ENCODE assay signal across 17 mouse cellular contexts in the genomic region with DNA sequence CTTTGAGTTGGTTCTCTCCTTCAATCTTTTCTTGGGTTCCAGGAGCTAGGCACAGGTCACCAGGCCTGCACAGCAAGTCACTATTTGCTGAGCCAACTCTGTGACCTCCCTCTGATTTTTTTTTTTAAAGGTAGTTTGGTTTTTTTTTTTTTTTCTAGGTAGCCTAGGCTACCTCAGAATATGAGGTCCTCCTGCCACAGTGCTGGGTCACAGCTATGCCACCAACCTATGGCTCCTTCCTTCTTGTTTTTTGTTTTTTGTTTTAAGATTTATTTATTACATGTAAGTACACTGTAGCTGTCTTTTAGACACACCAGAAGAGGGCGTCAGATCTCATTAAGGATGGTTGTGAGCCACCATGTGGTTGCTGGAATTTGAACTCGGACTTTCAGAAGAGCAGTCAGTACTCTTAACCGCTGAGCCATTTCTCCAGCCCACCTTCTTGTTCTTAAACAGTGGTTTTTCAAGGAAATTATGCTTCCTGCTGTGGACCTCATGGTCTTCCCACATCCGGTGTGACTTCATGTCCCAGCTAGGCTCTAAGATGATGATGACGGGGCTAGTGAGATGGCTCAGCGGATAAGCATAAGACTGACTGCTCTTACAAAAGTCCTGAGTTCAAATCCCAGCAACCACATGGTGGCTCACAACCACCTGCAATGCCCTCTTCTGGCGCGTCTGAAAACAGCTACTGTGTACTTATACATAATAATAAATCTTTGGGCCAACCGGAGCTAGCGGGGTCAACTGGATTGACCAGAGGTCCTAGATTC. TPM values are rescaled to one million over a fixed set of nuclear protein-coding genes. Genes with fewer than 3 reads are reported as not detected.
A peak's percentile ranks its signal among the peaks of the same experiment; 100 is the strongest.
DNase-seq lines count a peak whose midpoint lies in the region; ATAC-seq and TF ChIP-seq lines count a peak whose summit lies in the region.
"Had no signal": no experiment of that assay in that cellular context is flagged by ENCODE, and none has a peak within 500 bp of the region (broad histone marks: within the 10 kb centered on the region; RNA-seq: fewer than 3 reads in every experiment).

No protein-coding gene starts in this region.

- WGBS in kidney, postnatal 0 days: 88% methylated on average over 10 of the region's 10 CpGs
- WGBS in kidney, embryonic 16.5 days: 89% methylated on average over 10 of the region's 10 CpGs
- 41% methylated on average over 10 of the region's 10 CpGs for WGBS in thymus, adult 2 months
- WGBS in stomach, postnatal 0 days: 89% methylated on average over 10 of the region's 10 CpGs
- WGBS in hindbrain, embryonic 11.5 days: 96% methylated on average over 10 of the region's 10 CpGs

- DNase-seq in kidney, postnatal 0 days (ENCODE audit: low spot score): no peak
- DNase-seq in thymus, postnatal 4 days: peak; percentile 52
- DNase-seq in thymus, adult 2 months: no peak
- no peak for DNase-seq in stomach, postnatal 0 days (ENCODE audit: low spot score)
- no peak for DNase-seq in urinary bladder, postnatal 4 days (ENCODE audit: low spot score in 2 of 2)
- DNase-seq in hindbrain, embryonic 11.5 days (ENCODE audit: low spot score): no peak
- DNase-seq: adrenal gland, adult 8-10 months; B cell, adult 2 months; cerebellum, postnatal 14 days; lung, embryonic 14.5 days; right cerebral cortex, postnatal 4 days had no signal

- no peak overlapping the region for H3K27ac ChIP-seq in kidney, postnatal 0 days
- H3K27ac ChIP-seq in kidney, embryonic 16.5 days (ENCODE audit: low read length): no peak overlapping the region
- H3K27ac ChIP-seq in thymus, adult 2 months (ENCODE audit: control insufficient read depth, insufficient read depth, low read length): no peak overlapping the region
- no peak overlapping the region for H3K27ac ChIP-seq in stomach, postnatal 0 days (replicated peaks)
- H3K27ac ChIP-seq in hindbrain, embryonic 11.5 days (ENCODE audit: low read depth, low read length): no peak overlapping the region
- H3K27ac ChIP-seq: embryonic facial prominence, embryonic 12.5 days; hindbrain, embryonic 15.5 days; kidney, embryonic 15.5 days; midbrain, embryonic 12.5 days had no signal

- no peak for ATAC-seq in kidney, postnatal 0 days (replicated peaks; ENCODE audit: low FRiP score, low read depth)
- ATAC-seq in kidney, embryonic 16.5 days (ENCODE audit: low FRiP score, low TSS enrichment): no peak
- peak; percentile 83 for ATAC-seq in common myeloid progenitor, adult 5-6 weeks (replicated peaks; ENCODE audit: low read depth, poor library complexity, severe bottlenecking)
- ATAC-seq in stomach, postnatal 0 days (ENCODE audit: low FRiP score, low TSS enrichment): no peak
- ATAC-seq in hindbrain, embryonic 11.5 days (ENCODE audit: low FRiP score): no peak

- H3K9ac ChIP-seq in kidney, postnatal 0 days (ENCODE audit: low read depth, low read length): no peak overlapping the region
- H3K9ac ChIP-seq in kidney, embryonic 16.5 days (replicated peaks; ENCODE audit: low read length): no peak overlapping the region
- no peak overlapping the region for H3K9ac ChIP-seq in stomach, postnatal 0 days (ENCODE audit: low read length)
- H3K9ac ChIP-seq in hindbrain, embryonic 11.5 days (ENCODE audit: low read depth, low read length): no peak overlapping the region
- H3K9ac ChIP-seq: embryonic facial prominence, embryonic 12.5 days; hindbrain, embryonic 15.5 days; kidney, embryonic 15.5 days; lung, embryonic 14.5 days; midbrain, embryonic 12.5 days had no signal

- no peak overlapping the region for H3K4me2 ChIP-seq in kidney, postnatal 0 days (ENCODE audit: low read length)
- H3K4me2 ChIP-seq in kidney, embryonic 16.5 days (replicated peaks; ENCODE audit: low read depth, low read length): no peak overlapping the region
- no peak overlapping the region for H3K4me2 ChIP-seq in stomach, postnatal 0 days (replicated peaks; ENCODE audit: low read depth)
- H3K4me2 ChIP-seq in hindbrain, embryonic 11.5 days (replicated peaks; ENCODE audit: low read depth, low read length): no peak overlapping the region
- H3K4me2 ChIP-seq: embryonic facial prominence, embryonic 12.5 days; hindbrain, embryonic 15.5 days; kidney, embryonic 15.5 days; lung, embryonic 14.5 days; midbrain, embryonic 12.5 days had no signal

- H3K27me3 ChIP-seq in kidney, postnatal 0 days (ENCODE audit: insufficient read depth, low read length): no peaks in the 10 kb centered on the region
- H3K27me3 ChIP-seq in kidney, embryonic 16.5 days (ENCODE audit: insufficient read depth, low read length): no peaks in the 10 kb centered on the region
- no peaks in the 10 kb centered on the region for H3K27me3 ChIP-seq in thymus, adult 2 months (ENCODE audit: control insufficient read depth, insufficient read depth, low read length)
- no peaks in the 10 kb centered on the region for H3K27me3 ChIP-seq in stomach, postnatal 0 days (ENCODE audit: control insufficient read depth, insufficient read depth, low read length)
- H3K27me3 ChIP-seq in hindbrain, embryonic 11.5 days (ENCODE audit: control insufficient read depth, insufficient read depth, low read length): no peaks in the 10 kb centered on the region
- H3K27me3 ChIP-seq: embryonic facial prominence, embryonic 12.5 days; hindbrain, embryonic 15.5 days; kidney, embryonic 15.5 days; midbrain, embryonic 12.5 days had no signal

- peaks cover 18% of the 10 kb centered on the region; the same call in 1 of the 2 replicates for H3K4me1 ChIP-seq in kidney, postnatal 0 days (replicated peaks; ENCODE audit: insufficient read depth, low read length)
- H3K4me1 ChIP-seq in kidney, embryonic 16.5 days (ENCODE audit: insufficient read depth, low read length): peaks cover 30% of the 10 kb centered on the region
- H3K4me1 ChIP-seq in thymus, adult 2 months (replicated peaks; ENCODE audit: control insufficient read depth, insufficient read depth, low read length): peaks cover 29% of the 10 kb centered on the region
- peaks cover 8% of the 10 kb centered on the region for H3K4me1 ChIP-seq in stomach, postnatal 0 days (replicated peaks; ENCODE audit: control insufficient read depth, insufficient read depth)
- no peaks in the 10 kb centered on the region for H3K4me1 ChIP-seq in hindbrain, embryonic 11.5 days (replicated peaks; ENCODE audit: control insufficient read depth, insufficient read depth, low read length)
- H3K4me1 ChIP-seq: embryonic facial prominence, embryonic 12.5 days had no signal

- no peak for TF ChIP-seq EP300 in stomach, postnatal 0 days (optimal IDR thresholded peaks at IDR 0.05)

- no peak for TF ChIP-seq POLR2A in thymus, adult 2 months (IDR thresholded peaks at IDR 0.05; ENCODE audit: control insufficient read depth, extremely low read depth, insufficient read depth, low read length, poor library complexity)

- no peaks in the 10 kb centered on the region for H3K36me3 ChIP-seq in kidney, postnatal 0 days (ENCODE audit: insufficient read depth, low read length)
- H3K36me3 ChIP-seq in kidney, embryonic 16.5 days (ENCODE audit: insufficient read depth, low read length): no peaks in the 10 kb centered on the region
- H3K36me3 ChIP-seq in thymus, adult 2 months (ENCODE audit: control insufficient read depth, insufficient read depth, low read length): no peaks in the 10 kb centered on the region
- no peaks in the 10 kb centered on the region; the same call in 1 of the 2 replicates for H3K36me3 ChIP-seq in stomach, postnatal 0 days (ENCODE audit: control insufficient read depth, insufficient read depth, low read length)
- H3K36me3 ChIP-seq in hindbrain, embryonic 11.5 days (ENCODE audit: control insufficient read depth, insufficient read depth, low read length): no peaks in the 10 kb centered on the region
- H3K36me3 ChIP-seq: hindbrain, embryonic 15.5 days; midbrain, embryonic 12.5 days had no signal

- H3K9me3 ChIP-seq in kidney, postnatal 0 days (replicated peaks; ENCODE audit: low read length): no peaks in the 10 kb centered on the region
- H3K9me3 ChIP-seq in kidney, embryonic 16.5 days (ENCODE audit: low read length): no peaks in the 10 kb centered on the region
- no peaks in the 10 kb centered on the region for H3K9me3 ChIP-seq in stomach, postnatal 0 days (ENCODE audit: control insufficient read depth, low read length)
- no peaks in the 10 kb centered on the region for H3K9me3 ChIP-seq in hindbrain, embryonic 11.5 days (ENCODE audit: control insufficient read depth, low read length)
- H3K9me3 ChIP-seq: embryonic facial prominence, embryonic 12.5 days; hindbrain, embryonic 15.5 days; kidney, embryonic 15.5 days; midbrain, embryonic 12.5 days had no signal

- TF ChIP-seq CTCF in kidney, postnatal 0 days (IDR thresholded peaks at IDR 0.05; ENCODE audit: low read depth): 0 out of 2 replicates have a peak, but pooled peaks have one; percentile 29
- no peak for TF ChIP-seq CTCF in thymus, adult 2 months (IDR thresholded peaks at IDR 0.05; ENCODE audit: borderline replicate concordance, control insufficient read depth, extremely low read depth, insufficient read depth, low read length, poor library complexity)
- TF ChIP-seq CTCF in stomach, postnatal 0 days (IDR thresholded peaks at IDR 0.05; ENCODE audit: low read depth): peak; percentile 29; the same call in 1 of the 2 replicates

- no peak overlapping the region for H3K4me3 ChIP-seq in kidney, postnatal 0 days (replicated peaks; ENCODE audit: low read depth, low read length)
- no peak overlapping the region for H3K4me3 ChIP-seq in kidney, embryonic 16.5 days (ENCODE audit: low read length)
- no peak overlapping the region for H3K4me3 ChIP-seq in thymus, adult 2 months (ENCODE audit: control insufficient read depth, insufficient read depth, low read length)
- no peak overlapping the region for H3K4me3 ChIP-seq in stomach, postnatal 0 days (ENCODE audit: low read depth, low read length)
- no peak overlapping the region for H3K4me3 ChIP-seq in hindbrain, embryonic 11.5 days (ENCODE audit: low read depth, low read length)
- H3K4me3 ChIP-seq: embryonic facial prominence, embryonic 12.5 days; hindbrain, embryonic 15.5 days; kidney, embryonic 15.5 days; midbrain, embryonic 12.5 days had no signal

RNA-seq across cellular contexts. Expression of gene Ell, which starts 10.3 kb away (rescaled TPM):
- polyA plus RNA-seq in kidney, postnatal 0 days (2015; fragmentation: Nextera tagmentation; extraction: Ambion mirVana): 14.9 and 17.1 TPM in 2 replicates
- polyA plus RNA-seq in kidney, embryonic 16.5 days (2015; fragmentation: Nextera tagmentation; extraction: Ambion mirVana): 24.1 and 25.1 TPM in 2 replicates
- 40.2 and 42.6 TPM in 2 replicates for polyA plus RNA-seq in thymus, adult 2 months (2012; rRNA removed)
- 8.1 and 10.5 TPM in 2 replicates for total RNA-seq in common myeloid progenitor, adult 5-6 weeks (2017)
- polyA plus RNA-seq in stomach, postnatal 0 days (2015; fragmentation: Nextera tagmentation; extraction: Ambion mirVana): 11.1 and 13.5 TPM in 2 replicates
- 15.4 and 16.5 TPM in 2 replicates for polyA plus RNA-seq in hindbrain, embryonic 11.5 days (2014; fragmentation: Nextera tagmentation; extraction: Ambion mirVana)

RNA-seq across cellular contexts. Expression of gene Kxd1, which starts 21.8 kb away (rescaled TPM):
- polyA plus RNA-seq in kidney, postnatal 0 days (2015; fragmentation: Nextera tagmentation; extraction: Ambion mirVana): 81.3 and 81.8 TPM in 2 replicates
- polyA plus RNA-seq in kidney, embryonic 16.5 days (2015; fragmentation: Nextera tagmentation; extraction: Ambion mirVana): 65.4 and 69.9 TPM in 2 replicates
- polyA plus RNA-seq in thymus, adult 2 months (2012; rRNA removed): 72.7 and 86.7 TPM in 2 replicates
- total RNA-seq in common myeloid progenitor, adult 5-6 weeks (2017): 70.8 and 71.1 TPM in 2 replicates
- 47.1 and 54.6 TPM in 2 replicates for polyA plus RNA-seq in stomach, postnatal 0 days (2015; fragmentation: Nextera tagmentation; extraction: Ambion mirVana)
- polyA plus RNA-seq in hindbrain, embryonic 11.5 days (2014; fragmentation: Nextera tagmentation; extraction: Ambion mirVana): 48.3 and 52.6 TPM in 2 replicates

RNA-seq across cellular contexts. Expression of gene Fkbp8, which starts 22.1 kb away (rescaled TPM):
- 249 and 255 TPM in 2 replicates for polyA plus RNA-seq in kidney, postnatal 0 days (2015; fragmentation: Nextera tagmentation; extraction: Ambion mirVana)
- polyA plus RNA-seq in kidney, embryonic 16.5 days (2015; fragmentation: Nextera tagmentation; extraction: Ambion mirVana): 353 and 359 TPM in 2 replicates
- polyA plus RNA-seq in thymus, adult 2 months (2012; rRNA removed): 613 and 640 TPM in 2 replicates
- 95.9 and 128 TPM in 2 replicates for total RNA-seq in common myeloid progenitor, adult 5-6 weeks (2017)
- polyA plus RNA-seq in stomach, postnatal 0 days (2015; fragmentation: Nextera tagmentation; extraction: Ambion mirVana): 179 and 188 TPM in 2 replicates
- polyA plus RNA-seq in hindbrain, embryonic 11.5 days (2014; fragmentation: Nextera tagmentation; extraction: Ambion mirVana): 226 and 243 TPM in 2 replicates

RNA-seq across cellular contexts. Expression of gene Uba52, which starts 39.0 kb away (rescaled TPM):
- polyA plus RNA-seq in kidney, postnatal 0 days (2015; fragmentation: Nextera tagmentation; extraction: Ambion mirVana): 1,111 and 1,265 TPM in 2 replicates
- polyA plus RNA-seq in kidney, embryonic 16.5 days (2015; fragmentation: Nextera tagmentation; extraction: Ambion mirVana): 869 and 882 TPM in 2 replicates
- 731 and 765 TPM in 2 replicates for polyA plus RNA-seq in thymus, adult 2 months (2012; rRNA removed)
- 3,128 and 4,626 TPM in 2 replicates for total RNA-seq in common myeloid progenitor, adult 5-6 weeks (2017)
- 951 and 966 TPM in 2 replicates for polyA plus RNA-seq in stomach, postnatal 0 days (2015; fragmentation: Nextera tagmentation; extraction: Ambion mirVana)
- polyA plus RNA-seq in hindbrain, embryonic 11.5 days (2014; fragmentation: Nextera tagmentation; extraction: Ambion mirVana): 814 and 839 TPM in 2 replicates

RNA-seq across cellular contexts. Expression of gene Rex1bd, which starts 43.0 kb away (rescaled TPM):
- 140 TPM in 2 replicates for polyA plus RNA-seq in kidney, postnatal 0 days (2015; fragmentation: Nextera tagmentation; extraction: Ambion mirVana)
- polyA plus RNA-seq in kidney, embryonic 16.5 days (2015; fragmentation: Nextera tagmentation; extraction: Ambion mirVana): 133 and 135 TPM in 2 replicates
- polyA plus RNA-seq in thymus, adult 2 months (2012; rRNA removed): 196 and 227 TPM in 2 replicates
- 50.1 and 56.4 TPM in 2 replicates for total RNA-seq in common myeloid progenitor, adult 5-6 weeks (2017)
- polyA plus RNA-seq in stomach, postnatal 0 days (2015; fragmentation: Nextera tagmentation; extraction: Ambion mirVana): 119 and 122 TPM in 2 replicates
- polyA plus RNA-seq in hindbrain, embryonic 11.5 days (2014; fragmentation: Nextera tagmentation; extraction: Ambion mirVana): 129 and 136 TPM in 2 replicates
